Mouse (Mus musculus) left cerebral cortex, adult 2 months (tissue): ENCODE data around the gene Unc45b. TPM values are rescaled to one million over a fixed set of nuclear protein-coding genes. Genes with fewer than 3 reads are reported as not detected.

Experiments
- DNase-seq, 2 experiments: peaks; one replicate each; pipeline ENCODE4 v3.0.0; 2021 to 2022; ENCODE audit warnings: low spot score in 2 of 2, mixed read lengths in 1 of 2; ENCODE audit errors: extremely low spot score in 1 of 2
- H3K27ac ChIP-seq: fragments of 200-600 bp; 2 replicates; pipeline ENCODE4 v1.8.1; 2022
- H3K4me3 ChIP-seq: fragments of 200-600 bp; 2 replicates; pipeline ENCODE4 v1.8.1; 2022
- CTCF ChIP-seq: fragments of 200-600 bp; IDR thresholded peaks from 2 replicates; pipeline ENCODE4 v1.8.1; 2022; ENCODE audit warnings: antibody characterized with exemption, mild to moderate bottlenecking, moderate library complexity
- intact Hi-C: fragments of 180-260 bp; cut with DNase I; formaldehyde crosslinking; loops from one replicate; pipeline ENCODE4 v1.15.1; 2025
- long read RNA-seq, 2 experiments: library from polyadenylated mRNA; stranded (forward); transcript quantifications; one replicate each; pipeline ENCODE4 v2.0.0; 2021; ENCODE audit warnings: borderline mapping rate in 2 of 2
- total RNA-seq, 2 experiments: library from RNA; stranded (reverse); gene quantifications; 2 replicates each; pipeline ENCODE4 v1.2.3; 2021

The Unc45b gene
- 1 to 10 TPM; 1.3 to 2.0 TPM for total RNA-seq
- long read RNA-seq, experiment 1, partial matches to known transcripts, result 0 of 4 reads
- long read RNA-seq, experiment 1, other reads (novel, unspliced or antisense), result 4 of 4 reads
- long read RNA-seq, experiment 2, partial matches to known transcripts, result 1 of 4 reads
- long read RNA-seq, experiment 2, other reads (novel, unspliced or antisense), result 3 of 4 reads

DNA sequence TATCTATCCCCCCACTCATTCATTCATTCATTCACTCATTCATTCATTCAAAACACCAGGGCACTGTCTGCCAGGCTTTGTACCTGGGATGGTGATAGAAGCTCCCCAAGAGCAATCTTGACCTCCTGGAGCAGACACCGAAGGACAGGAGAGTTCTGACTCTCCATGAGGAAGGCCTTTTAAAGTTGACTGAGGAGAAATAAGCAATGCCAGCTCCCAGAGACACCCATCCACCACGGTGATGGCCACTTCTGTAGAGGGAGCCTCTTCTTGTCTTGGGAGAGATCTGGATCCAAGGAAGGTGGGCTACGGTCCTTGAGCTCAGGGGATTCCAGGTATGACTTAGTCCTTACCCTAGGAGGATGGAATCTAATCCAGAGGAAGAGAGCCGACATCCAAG, at the start of gene Unc45b:
Gene Unc45b (plus strand): TSS at position 301 of the 400 bp plus-strand sequence.
- Histone ChIP-seq H3K4me3 (no peak within 1 kb of the TSS), H3K27ac (no peak within 1 kb of the TSS)
- TF ChIP-seq CTCF, result no peak
- intact Hi-C loops, result no loop called here
- no peak for DNase-seq

- no peak overlapping the region for H3K27ac ChIP-seq
- no peak for TF ChIP-seq CTCF
- H3K4me3 ChIP-seq, result no peak overlapping the region
- intact Hi-C loops, result no loop called here
- no peak for DNase-seq
Measured at GRCm38 (mm10) chr11:82860759-82861158, 49.6 kb upstream of the Unc45b start.

DNA sequence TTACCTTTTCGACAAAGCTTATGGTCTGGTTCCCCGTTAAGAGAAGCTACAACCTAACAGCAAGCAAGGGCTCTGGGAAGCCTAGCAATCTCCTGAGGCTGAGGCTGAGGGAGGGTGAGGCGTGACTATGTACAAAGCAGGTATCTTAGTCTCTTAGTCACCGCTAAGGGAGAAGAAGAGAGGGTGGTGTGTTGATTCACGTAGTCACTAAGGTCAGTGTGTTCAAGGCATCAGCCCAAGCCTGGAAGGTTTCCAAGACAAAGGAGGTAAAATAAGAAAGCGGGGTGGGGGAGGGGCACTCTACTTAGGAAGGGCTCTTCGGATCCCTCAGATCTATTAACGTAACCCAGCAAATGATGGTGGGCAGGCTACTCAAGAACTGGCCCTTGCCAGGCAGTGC, 48.8 kb upstream of the Unc45b start:
- no peak for DNase-seq
- Histone ChIP-seq H3K4me3 (no peak overlapping the region), H3K27ac (no peak overlapping the region)
- TF ChIP-seq CTCF, result no peak
- intact Hi-C loops, result no loop called here

GRCm38 (mm10) chr11:82862638-82863037, 47.7 kb upstream of the Unc45b start:
- Histone ChIP-seq H3K27ac (no peak overlapping the region), H3K4me3 (no peak overlapping the region)
- intact Hi-C loops, result no loop called here
- no peak for TF ChIP-seq CTCF
- no peak for DNase-seq

DNA sequence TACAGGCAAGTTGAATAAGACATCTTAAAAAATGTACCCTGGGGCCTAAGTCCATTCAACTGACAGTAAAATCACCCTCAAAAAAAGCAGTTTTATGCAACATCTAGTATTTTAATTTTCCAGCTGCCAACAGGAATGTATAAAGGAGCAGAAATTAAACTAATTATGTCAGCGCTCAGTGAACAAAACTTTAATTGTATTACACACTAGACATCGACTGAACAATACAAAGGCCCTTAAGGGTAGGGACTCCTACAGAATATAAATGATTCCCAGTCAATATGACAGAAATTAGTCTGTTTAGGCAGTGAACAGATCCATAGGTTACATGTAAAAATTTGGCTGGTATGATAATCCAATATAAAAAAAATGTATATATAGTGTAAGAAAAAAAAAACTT, 47.3 kb upstream of the Unc45b start:
- no peak for DNase-seq
- intact Hi-C loops, result no loop called here
- no peak for TF ChIP-seq CTCF

GRCm38 (mm10) chr11:82863488-82863931, 46.8 kb upstream of the Unc45b start:
- no peak overlapping the region for H3K4me3 ChIP-seq
- DNase-seq, result no peak
- no peak for TF ChIP-seq CTCF
- H3K27ac ChIP-seq, result no peak overlapping the region
- intact Hi-C loops, result no loop called here

More for the DNA sequence above, 47.3 kb upstream of the Unc45b start:
- Histone ChIP-seq H3K27ac (no peak overlapping the region), H3K4me3 (no peak overlapping the region)

GRCm38 (mm10) chr11:82865957-82866356, 44.4 kb upstream of the Unc45b start:
- DNase-seq, result no peak
- intact Hi-C loops, result no loop called here
- TF ChIP-seq CTCF, result no peak
- no peak overlapping the region for H3K4me3 ChIP-seq
- no peak overlapping the region for H3K27ac ChIP-seq

DNA sequence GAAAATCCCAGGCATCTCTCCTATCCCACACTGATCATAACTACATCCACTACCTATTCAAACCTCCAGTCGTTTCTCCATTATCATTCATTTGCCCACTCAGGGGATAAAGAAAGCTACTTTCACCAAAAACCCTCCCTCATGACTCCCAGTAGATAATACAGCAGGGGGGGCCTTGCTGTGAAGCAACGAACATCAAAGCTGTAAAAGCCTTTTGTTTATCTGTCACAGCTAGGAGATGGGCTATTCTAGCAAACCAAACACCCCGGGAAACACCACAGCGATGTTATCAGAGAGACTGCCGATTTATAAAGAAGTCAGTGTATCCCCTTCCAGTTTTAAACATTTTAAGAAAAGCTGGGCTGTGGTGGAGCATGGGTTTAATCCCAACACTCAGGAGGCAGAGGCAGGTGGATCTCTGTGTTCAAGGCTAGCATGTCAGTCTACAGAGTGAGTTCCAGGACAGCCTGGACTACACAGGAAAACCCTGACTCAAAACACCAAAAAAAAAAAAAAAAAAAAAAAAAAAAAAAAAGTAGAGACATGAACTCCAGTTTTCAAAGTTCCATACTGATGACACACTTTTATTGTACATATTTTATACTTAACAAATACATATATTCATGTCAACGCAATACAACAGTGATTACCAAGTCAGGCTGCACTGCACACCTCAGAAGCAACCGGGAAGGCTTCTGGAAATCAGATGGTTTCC, 43.3 kb upstream of the Unc45b start:
- intact Hi-C loops, result no loop called here
- no peak overlapping the region for H3K4me3 ChIP-seq
- no peak for TF ChIP-seq CTCF
- DNase-seq, result no peak
- no peak overlapping the region for H3K27ac ChIP-seq

- intact Hi-C loops, result no loop called here
- no peak for TF ChIP-seq CTCF
- no peak for DNase-seq
- no peak overlapping the region for H3K27ac ChIP-seq
- H3K4me3 ChIP-seq, result no peak overlapping the region
Measured at GRCm38 (mm10) chr11:82867956-82868355, 42.4 kb upstream of the Unc45b start.

GRCm38 (mm10) chr11:82869506-82870172, 40.7 kb upstream of the Unc45b start:
- H3K4me3 ChIP-seq, result peak overlapping the region; percentile 76
- DNase-seq, result no peak
- H3K27ac ChIP-seq, result peak overlapping the region; percentile 60; the same call in 1 of the 2 replicates
- no peak for TF ChIP-seq CTCF
- intact Hi-C loops, result loop anchor here (1.0 kb wide), 1 partner anchor 88 kb away; the partner anchor contains the start of gene Lig3

- H3K27ac ChIP-seq, result peak overlapping the region; percentile 91
- no peak for TF ChIP-seq CTCF
- intact Hi-C loops, result loop anchor here (1.0 kb wide), 1 partner anchor 89 kb away; the partner anchor contains the start of gene Lig3
- peak; percentile 29 for DNase-seq
- H3K4me3 ChIP-seq, result peak overlapping the region; percentile 76
Measured at GRCm38 (mm10) chr11:82870173-82871030, 39.9 kb upstream of the Unc45b start.
